Mouse (Mus musculus) frontal cortex, adult 2 months (tissue): ENCODE measurements around the gene Pacs2. TPM values are rescaled to one million over a fixed set of nuclear protein-coding genes. Genes with fewer than 3 reads are reported as not detected.

Experiments
- DNase-seq, 2 experiments: peaks; one replicate each; pipeline ENCODE4 v3.0.0; 2022; ENCODE audit warnings: low spot score in 1 of 2; ENCODE audit errors: extremely low spot score in 1 of 2
- polyA plus RNA-seq: library from polyadenylated mRNA; depleted of rRNA; stranded (reverse); fragments of >200 nt; gene quantifications from 2 replicates; pipeline ENCODE4 v1.2.3, GENCODE M21; 2012

The Pacs2 gene
- polyA plus RNA-seq, 1 experiment: 70.3 TPM

- no peak for DNase-seq
Observed at GRCm38 (mm10) chr12:113038414-113038813, 24.1 kb downstream of the Pacs2 start.

- peak; percentile 63 to 80 for DNase-seq
Observed at GRCm38 (mm10) chr12:113041481-113042439, 27.5 kb downstream of the Pacs2 start.

- DNase-seq: no peak
Observed at GRCm38 (mm10) chr12:113042543-113042942, 28.2 kb downstream of the Pacs2 start.

GRCm38 (mm10) chr12:113044916-113045677 is 30.8 kb downstream of the Pacs2 start:
- peak in 1 of 2 experiments; percentile 63 for DNase-seq

- DNase-seq: no peak
Observed at GRCm38 (mm10) chr12:113046861-113047260, 32.6 kb downstream of the Pacs2 start.

GRCm38 (mm10) chr12:113048103-113048502 is 33.8 kb downstream of the Pacs2 start:
- peak in 1 of 2 experiments; percentile 27 for DNase-seq

GRCm38 (mm10) chr12:113049836-113050235 is 35.5 kb downstream of the Pacs2 start:
- no peak for DNase-seq

GRCm38 (mm10) chr12:113050671-113051070 is 36.4 kb downstream of the Pacs2 start:
- no peak for DNase-seq

GRCm38 (mm10) chr12:113051628-113052403 is 37.5 kb downstream of the Pacs2 start:
- no peak for DNase-seq

- no peak for DNase-seq
Observed at GRCm38 (mm10) chr12:113056089-113056488, 41.8 kb downstream of the Pacs2 start.

GRCm38 (mm10) chr12:113060178-113060577 is 45.9 kb downstream of the Pacs2 start:
- DNase-seq: no peak

GRCm38 (mm10) chr12:113061606-113062005 is 47.3 kb downstream of the Pacs2 start:
- no peak for DNase-seq

- DNase-seq: no peak
Observed at GRCm38 (mm10) chr12:113062201-113062600, 47.9 kb downstream of the Pacs2 start.

- DNase-seq: no peak
Observed at GRCm38 (mm10) chr12:113063700-113064099, 49.4 kb downstream of the Pacs2 start.

GRCm38 (mm10) chr12:113068002-113068401 is 53.7 kb downstream of the Pacs2 start:
- no peak for DNase-seq

GRCm38 (mm10) chr12:113069389-113069788 is 55.1 kb downstream of the Pacs2 start:
- no peak for DNase-seq

- no peak for DNase-seq
Observed at GRCm38 (mm10) chr12:113071321-113071720, 57.0 kb downstream of the Pacs2 start.

GRCm38 (mm10) chr12:113071827-113072226 is 57.5 kb downstream of the Pacs2 start:
- DNase-seq: no peak

- DNase-seq: peak in 1 of 2 experiments; percentile 43
Observed at GRCm38 (mm10) chr12:113073420-113074328, 59.4 kb downstream of the Pacs2 start.
